Mouse (Mus musculus) activated CD4-positive, CD25-positive, alpha-beta regulatory T cell (primary cell): ENCODE data around the gene Tpp2. TPM values are rescaled to one million over a fixed set of nuclear protein-coding genes. Genes with fewer than 3 reads are reported as not detected.

ENCODE experiments used
- polyA plus RNA-seq, 2 experiments: library from polyadenylated mRNA; unstranded; fragments of 100-300 nt; shearing (Covaris generic); gene quantifications; one replicate each; pipeline ENCODE4 v1.2.1; 2017

The Tpp2 gene
- 100 to 1,000 TPM; 117 to 183 TPM for polyA plus RNA-seq

GRCm38 (mm10) chr1:43933488-43934415 is at the start of gene Tpp2:
Tpp2 (plus strand) TSS chr1:43933647.

GRCm38 (mm10) chr1:44019934-44020333 is 86.5 kb downstream of the Tpp2 start, which contains the start of gene Mettl21c:
Mettl21c (minus strand) TSS chr1:44020034.

Other genes starting within 250 kb of the Tpp2 start
- not detected for gene 1500015O10Rik, start 203.0 kb upstream of the Tpp2 start, polyA plus RNA-seq
- 10 to 100 TPM; 17.7 to 23.9 TPM for gene Uxs1, start 105.8 kb upstream of the Tpp2 start, polyA plus RNA-seq
- gene Mettl21c, start 86.4 kb downstream of the Tpp2 start, polyA plus RNA-seq, result under 1 TPM in 1 of 2 experiments, not detected in 1; 0.57 TPM
- gene Gm8251, start 128.3 kb downstream of the Tpp2 start, polyA plus RNA-seq, result under 1 TPM in 1 of 2 experiments, not detected in 1; 0.36 TPM
- 10 to 100 TPM; 40.8 to 48.8 TPM for gene Tex30, start 168.8 kb downstream of the Tpp2 start, polyA plus RNA-seq
- gene Kdelc1, start 185.2 kb downstream of the Tpp2 start, polyA plus RNA-seq, result 10 to 100 TPM in 1 of 2 experiments, 1 to 10 TPM in 1; 8.5 to 13.4 TPM
- 10 to 100 TPM in 1 of 2 experiments, 1 to 10 TPM in 1; 6.4 to 10.1 TPM for gene Bivm, start 185.3 kb downstream of the Tpp2 start, polyA plus RNA-seq
- 10 to 100 TPM; 20.9 to 21.0 TPM for gene Ercc5, start 214.1 kb downstream of the Tpp2 start, polyA plus RNA-seq